Mouse (Mus musculus) adrenal gland, postnatal 4 days (tissue): ENCODE data around the gene Grik4. TPM values are rescaled to one million over a fixed set of nuclear protein-coding genes. Genes with fewer than 3 reads are reported as not detected.

Experiments used
- DNase-seq, 2 experiments: peaks; one replicate each; pipeline ENCODE4 v3.0.0; 2021 to 2022; ENCODE audit warnings: low spot score in 2 of 2, mixed read lengths in 2 of 2
- total RNA-seq, 2 experiments: library from RNA; stranded (reverse); gene quantifications; 2 replicates each; pipeline ENCODE4 v1.2.3; 2021

Gene Grik4
- total RNA-seq, 2 experiments from 2014 or later, result 2.2 to 2.4 TPM

DNA sequence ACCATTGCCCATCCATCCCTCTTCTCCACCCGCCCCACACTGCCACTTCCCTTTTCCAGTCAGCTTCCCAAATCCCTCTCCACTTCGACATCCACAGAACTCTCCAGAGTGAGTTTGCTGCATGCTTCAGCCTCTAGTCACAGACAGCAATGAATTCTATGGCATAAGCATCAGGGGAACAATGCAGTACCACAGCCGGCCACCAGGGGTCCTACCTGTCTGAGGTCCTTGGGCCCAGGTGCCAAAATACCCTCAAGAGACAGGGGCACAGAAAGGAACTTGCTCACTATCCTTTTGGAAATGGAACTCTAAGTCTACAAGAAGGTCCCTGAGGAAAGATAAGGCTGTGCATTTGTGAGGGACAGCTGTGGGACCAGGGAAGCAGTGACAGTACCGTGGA lies 256.1 kb downstream of the Grik4 start:
- peak; percentile 37 to 38 for DNase-seq

DNA sequence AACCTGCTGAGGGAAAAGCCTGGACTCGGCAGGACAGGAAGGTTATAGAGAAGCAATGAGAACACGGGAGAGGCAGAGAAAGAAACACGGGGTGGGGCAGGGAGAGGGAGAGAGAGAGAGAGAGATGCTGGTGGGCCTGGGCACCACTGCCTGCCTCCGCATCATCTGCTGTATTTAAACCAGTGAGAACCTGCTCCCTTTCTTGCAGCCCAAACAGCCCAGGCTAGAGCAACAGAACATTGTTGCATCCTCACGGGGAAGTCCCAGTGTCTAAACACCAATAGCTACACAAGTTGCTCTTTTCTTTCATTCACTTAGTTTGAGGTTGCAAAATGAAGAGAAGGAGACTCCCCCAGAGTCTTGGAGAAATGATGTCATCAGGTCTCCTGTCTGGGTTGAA lies 258.2 kb downstream of the Grik4 start:
- DNase-seq, result no peak

DNA sequence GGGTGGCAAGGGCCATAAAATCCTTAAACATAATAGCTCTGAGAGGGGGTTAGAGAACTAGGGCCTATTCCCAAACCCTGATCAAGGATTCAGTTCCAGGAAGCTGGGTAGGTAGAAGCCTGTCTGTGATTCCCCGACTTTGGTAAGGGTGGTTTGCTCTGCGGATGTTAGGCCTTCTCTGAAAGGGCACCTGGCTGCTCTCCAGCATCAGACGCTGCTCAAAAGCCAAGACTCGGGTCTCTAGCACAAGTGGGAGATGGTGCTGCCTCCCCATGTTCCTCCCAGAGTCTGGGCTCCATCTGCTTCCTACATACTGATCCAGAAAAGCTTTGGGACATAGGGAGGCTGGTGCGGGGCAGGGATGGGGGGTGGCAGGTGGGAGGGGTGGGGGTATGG lies 270.3 kb downstream of the Grik4 start:
- DNase-seq, result no peak

- DNase-seq, result no peak
Measured at GRCm38 (mm10) chr9:42673385-42674016, 270.8 kb downstream of the Grik4 start.

DNA sequence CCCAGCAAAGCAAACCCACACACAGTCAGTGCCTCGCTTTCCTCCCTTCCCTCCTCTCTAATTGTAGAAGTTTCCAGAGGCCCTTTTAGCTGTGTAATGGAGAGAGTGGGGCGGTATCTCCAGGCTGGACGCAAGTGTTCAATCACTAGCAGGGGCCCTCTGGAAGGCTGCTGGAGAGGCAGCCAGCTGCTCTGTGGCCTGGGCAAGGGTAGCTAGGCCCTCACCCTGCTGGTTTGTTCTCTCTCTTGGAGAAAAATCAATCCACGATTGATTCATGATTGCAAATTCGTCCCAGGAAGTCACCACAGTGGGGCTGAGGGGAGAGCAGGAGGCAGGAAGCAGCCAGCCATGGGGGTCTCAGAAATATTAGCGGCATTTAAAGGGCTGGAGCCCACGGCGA lies 271.3 kb downstream of the Grik4 start:
- no peak for DNase-seq

DNA sequence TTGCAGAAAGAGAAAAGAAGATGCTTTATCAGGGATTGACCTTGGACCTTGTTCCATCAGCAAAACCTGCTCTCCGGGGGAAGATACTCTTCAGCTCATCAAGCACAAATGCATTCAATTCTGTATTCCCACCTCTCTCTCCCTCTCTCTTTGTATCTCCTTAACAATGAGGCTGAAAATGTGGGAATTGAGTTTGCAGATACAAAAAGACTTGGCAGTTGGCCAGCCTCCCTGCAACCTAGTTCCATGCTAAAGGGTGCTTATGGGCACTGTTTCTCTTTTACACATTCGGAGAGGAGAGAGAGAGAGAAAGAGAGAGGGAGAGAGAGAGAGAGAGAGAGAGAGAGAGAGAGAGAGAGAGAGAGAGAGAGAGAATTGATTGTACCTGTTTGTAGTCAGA lies 273.7 kb downstream of the Grik4 start:
- no peak for DNase-seq

GRCm38 (mm10) chr9:42661481-42661880 lies 282.8 kb downstream of the Grik4 start:
- no peak for DNase-seq

DNA sequence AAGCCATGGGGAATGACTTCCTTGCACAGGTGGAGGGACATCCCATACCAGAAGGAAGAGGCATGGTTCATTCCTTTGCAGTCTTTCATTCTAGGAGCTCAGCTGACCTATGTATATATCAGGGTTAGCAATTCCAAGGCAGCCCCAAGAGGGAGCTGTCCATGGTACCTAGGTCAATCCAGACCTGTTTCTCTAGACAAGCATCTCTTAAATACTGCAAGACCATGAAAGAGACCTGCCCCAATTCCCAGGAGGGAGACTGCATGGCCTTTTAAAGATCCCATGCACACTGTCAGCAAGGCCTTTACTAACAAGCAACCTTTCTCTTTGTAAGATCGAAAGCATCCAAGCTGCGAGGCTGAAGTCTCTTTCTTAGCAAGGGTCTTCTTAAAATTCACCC lies 291.5 kb downstream of the Grik4 start:
- DNase-seq, result no peak

- DNase-seq, result no peak
Measured at GRCm38 (mm10) chr9:42652309-42652708, 292.0 kb downstream of the Grik4 start.

GRCm38 (mm10) chr9:42649872-42650271 lies 294.4 kb downstream of the Grik4 start:
- no peak for DNase-seq

DNA sequence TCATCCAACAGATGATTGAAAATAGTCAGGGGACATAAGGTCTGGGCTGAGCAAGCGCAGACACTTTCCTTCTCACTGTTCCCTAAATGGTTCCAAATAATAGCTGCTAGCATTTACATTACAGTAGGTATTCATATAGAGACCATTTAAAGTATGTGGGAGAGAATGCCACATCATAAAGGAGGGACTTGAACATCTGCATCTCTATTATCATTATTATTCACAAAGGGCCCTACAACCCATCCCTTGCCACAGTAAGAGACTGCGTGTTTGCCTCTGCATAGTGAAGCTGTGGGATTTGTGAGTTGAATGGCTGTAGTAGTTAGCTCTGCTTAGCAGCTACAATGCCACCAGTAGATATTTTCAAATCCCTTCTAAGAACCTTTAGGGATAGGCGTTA lies 296.2 kb downstream of the Grik4 start:
- DNase-seq, result no peak

DNA sequence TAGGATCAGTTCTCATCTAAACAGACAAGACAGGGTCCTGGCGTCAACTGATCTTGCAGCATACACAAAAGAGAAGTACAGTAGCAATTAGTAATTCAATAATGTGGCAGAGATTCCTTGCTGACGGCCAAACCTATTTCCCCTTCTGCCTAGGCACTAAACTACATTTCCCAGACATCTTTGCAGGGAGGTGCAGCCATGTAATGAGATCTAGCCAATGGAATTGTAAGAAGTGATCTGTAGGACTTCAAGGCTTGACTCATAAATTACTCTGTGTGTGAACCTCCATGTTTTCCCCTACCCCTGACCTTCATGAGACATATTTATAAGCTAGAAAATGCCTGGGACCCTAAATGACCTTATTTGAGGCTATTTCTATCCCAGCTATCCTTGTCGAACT lies 296.7 kb downstream of the Grik4 start:
- DNase-seq, result no peak

DNA sequence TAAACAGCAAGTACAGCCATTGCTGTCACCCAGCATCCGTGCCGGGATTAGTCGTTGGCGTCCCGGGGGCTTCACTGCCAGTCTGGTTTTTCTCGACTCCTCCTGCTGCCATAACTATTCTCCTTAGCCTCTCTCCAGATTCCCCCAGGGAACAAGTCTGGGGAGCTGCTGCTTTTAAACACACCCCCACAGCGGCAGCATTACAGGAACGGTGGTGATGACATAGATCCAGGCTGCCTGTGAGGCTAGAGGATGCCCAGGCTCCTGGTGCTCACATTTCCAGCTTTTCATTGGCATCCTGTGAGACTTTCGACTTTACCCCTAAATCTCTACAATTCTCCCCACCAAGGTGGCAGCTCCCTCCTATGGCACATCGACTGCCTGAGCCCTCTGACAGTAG lies 297.5 kb downstream of the Grik4 start:
- DNase-seq, result no peak

DNA sequence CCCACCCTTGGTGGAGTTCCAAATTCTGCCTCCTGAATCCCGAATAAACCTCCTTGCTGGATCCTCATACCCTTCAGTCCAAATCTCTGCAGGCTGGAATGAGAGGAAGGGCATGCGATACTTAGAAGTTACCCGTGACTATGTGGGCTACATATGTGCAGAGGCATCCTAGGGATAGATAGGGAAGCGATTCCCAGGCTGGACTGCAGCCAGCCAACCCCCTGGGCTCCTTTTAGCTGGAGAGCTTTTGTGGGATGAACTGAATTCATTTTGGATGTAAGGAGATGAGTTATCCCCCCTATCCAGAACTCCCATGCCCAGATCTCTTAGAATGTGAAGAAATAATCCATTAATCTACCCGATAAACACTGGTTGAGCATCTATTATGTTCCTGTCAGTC lies 299.1 kb downstream of the Grik4 start:
- DNase-seq, result no peak

DNA sequence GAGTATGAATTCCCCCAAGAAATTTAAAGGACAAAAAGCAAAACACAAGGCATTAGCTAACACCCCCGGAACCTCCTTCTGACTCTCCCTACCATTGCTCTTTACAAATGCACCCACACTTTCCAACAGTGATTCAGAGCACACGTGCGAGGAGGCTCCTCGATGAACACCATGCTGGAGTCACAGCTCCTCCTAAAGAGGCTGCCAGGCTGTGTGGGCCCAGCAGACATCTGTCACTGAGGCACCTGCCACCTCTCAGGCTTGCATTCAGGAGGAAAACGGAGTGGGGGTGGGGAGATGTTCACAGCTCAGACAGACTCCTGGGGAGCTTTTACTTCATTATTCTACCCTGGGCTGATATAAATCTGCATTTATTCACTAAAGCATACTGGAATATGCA lies 301.5 kb downstream of the Grik4 start:
- no peak for DNase-seq

DNA sequence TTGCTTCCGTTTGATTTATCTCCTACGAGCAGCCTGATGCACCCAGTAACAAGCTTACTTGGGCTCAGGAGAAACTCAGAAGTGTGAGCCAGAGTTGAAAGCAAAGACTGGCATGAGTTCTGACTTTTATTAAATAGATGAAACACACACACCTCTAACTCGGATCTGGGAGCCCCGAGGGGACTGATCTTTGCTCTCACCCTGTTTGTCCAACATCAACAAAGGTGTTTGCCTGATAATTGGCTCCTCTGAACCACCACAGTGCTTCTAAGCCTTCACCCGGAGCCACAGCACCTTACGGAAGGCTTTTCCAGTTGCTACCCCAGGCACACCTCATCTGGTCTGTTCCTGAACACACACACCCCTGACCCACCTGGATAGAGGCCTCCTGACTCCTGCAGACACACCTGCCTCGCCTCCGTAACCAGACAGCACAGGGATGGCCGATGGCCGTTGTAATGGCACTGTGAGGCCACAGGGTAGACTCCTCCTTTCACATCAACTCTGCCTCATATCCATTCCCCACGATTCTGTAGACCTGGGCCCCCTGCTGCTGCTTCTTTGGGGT lies 302.7 kb downstream of the Grik4 start:
- no peak for DNase-seq

GRCm38 (mm10) chr9:42636446-42636845 lies 307.8 kb downstream of the Grik4 start:
- no peak for DNase-seq

- DNase-seq, result no peak
Measured at GRCm38 (mm10) chr9:42631479-42631878, 312.8 kb downstream of the Grik4 start.

GRCm38 (mm10) chr9:42627634-42628033 lies 316.7 kb downstream of the Grik4 start:
- no peak for DNase-seq

DNA sequence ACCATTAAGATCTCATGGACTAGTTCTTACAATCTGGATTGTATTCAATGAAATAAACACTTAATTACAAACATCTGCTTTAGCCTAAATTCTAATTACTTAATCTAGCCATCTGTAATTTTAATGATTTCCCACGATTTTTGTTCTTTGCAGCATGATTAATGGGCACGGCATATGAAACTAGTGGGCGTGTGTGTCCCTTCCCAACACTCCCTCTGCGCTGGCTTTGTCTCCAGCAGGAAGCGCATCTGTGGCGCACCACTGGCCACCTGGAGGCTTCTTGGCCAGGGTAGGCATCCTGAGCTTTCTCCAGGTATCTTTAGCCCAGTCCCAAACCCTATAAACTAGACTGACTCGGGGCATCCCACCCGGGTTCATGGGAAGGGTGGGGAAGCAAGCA lies 317.1 kb downstream of the Grik4 start:
- DNase-seq, result no peak

DNA sequence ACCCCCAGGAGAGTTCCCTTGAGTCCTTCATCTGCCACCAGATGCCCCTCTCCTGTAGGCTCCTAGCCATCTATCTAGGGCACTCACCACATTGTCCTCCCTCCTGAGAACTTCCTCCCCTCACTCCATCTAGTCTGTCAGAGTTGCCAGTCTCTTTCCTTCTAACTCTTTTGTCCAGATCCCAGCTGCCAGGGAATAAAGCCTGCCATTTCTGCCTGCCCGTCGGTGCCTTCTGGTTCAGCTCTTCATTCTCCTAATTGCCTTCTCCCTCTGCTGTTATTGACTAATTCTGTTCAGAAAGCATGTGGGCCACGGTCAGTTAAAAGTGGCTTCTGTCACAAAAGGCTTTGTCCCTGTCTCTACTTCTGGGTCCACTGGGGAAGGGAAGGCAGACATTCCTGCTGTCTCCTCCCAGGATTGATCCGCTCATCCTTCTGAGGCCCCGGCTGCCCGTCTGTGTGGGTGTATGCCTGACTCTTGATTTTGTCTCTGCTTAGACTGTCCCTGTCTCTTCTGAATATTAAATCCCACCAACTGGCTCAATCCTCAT lies 318.0 kb downstream of the Grik4 start:
- DNase-seq, result no peak

DNA sequence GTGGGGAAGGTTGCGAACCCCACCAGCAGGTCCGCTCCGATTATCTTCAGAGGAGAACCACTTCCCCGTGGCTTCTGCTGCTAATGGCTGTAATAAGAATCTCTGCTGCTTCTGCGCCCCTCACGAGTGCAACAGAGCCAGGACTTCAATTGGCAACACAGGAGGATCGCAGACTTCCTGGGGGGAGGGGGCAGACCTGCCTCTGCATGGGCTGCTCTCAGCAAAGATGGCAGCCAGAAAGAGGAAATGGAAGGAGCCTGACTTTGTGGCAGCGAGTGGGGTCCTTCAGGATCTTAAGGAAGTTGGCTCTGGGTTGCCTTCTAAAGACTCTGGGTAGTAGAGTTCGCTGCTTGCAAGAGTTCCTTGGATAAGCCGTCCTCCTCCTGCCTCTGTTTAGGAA lies 329.9 kb downstream of the Grik4 start:
- DNase-seq, result no peak

GRCm38 (mm10) chr9:42613827-42614226 lies 330.5 kb downstream of the Grik4 start:
- DNase-seq, result no peak
